Mouse (Mus musculus) testis, adult 2 months (tissue): Measurements from ENCODE around the gene Igsf21. TPM values are rescaled to one million over a fixed set of nuclear protein-coding genes. Genes with fewer than 3 reads are reported as not detected.
A peak's percentile ranks its signal among the peaks of the same experiment; 100 is the strongest.

Source experiments
- H3K27ac ChIP-seq: fragments of 200-500 bp; 2 replicates; pipeline ENCODE4 v1.5.1; 2012; ENCODE audit warnings: low read depth, low read length; ENCODE audit not compliant: control insufficient read depth, insufficient read depth
- H3K27me3 ChIP-seq: fragments of 200-500 bp; 2 replicates; pipeline ENCODE4 v1.6.1; 2012; ENCODE audit warnings: mild to moderate bottlenecking, low read length, moderate library complexity; ENCODE audit not compliant: control insufficient read depth, insufficient read depth
- H3K36me3 ChIP-seq: fragments of 200-500 bp; 2 replicates; pipeline ENCODE4 v1.6.1; 2012; ENCODE audit warnings: mild to moderate bottlenecking, low read length; ENCODE audit not compliant: control insufficient read depth, insufficient read depth
- H3K4me1 ChIP-seq: fragments of 200-500 bp; 2 replicates; pipeline ENCODE4 v1.6.1; 2012; ENCODE audit warnings: low read length; ENCODE audit not compliant: control insufficient read depth, insufficient read depth
- H3K4me3 ChIP-seq: fragments of 200-500 bp; 2 replicates; pipeline ENCODE4 v1.5.1; 2012; ENCODE audit warnings: low read depth, mild to moderate bottlenecking, low read length, moderate library complexity, mixed read lengths; ENCODE audit not compliant: control insufficient read depth
- CTCF ChIP-seq: fragments of 200-500 bp; IDR thresholded peaks from 2 replicates; pipeline ENCODE4 v1.5.1; 2012; ENCODE audit warnings: low read depth, mild to moderate bottlenecking, inconsistent platforms, low read length, moderate library complexity; ENCODE audit not compliant: control insufficient read depth, insufficient read depth, insufficient replicate concordance
- POLR2A ChIP-seq: fragments of 200-500 bp; IDR thresholded peaks from 2 replicates; pipeline ENCODE4 v1.6.1; 2012; ENCODE audit warnings: low read depth, mild to moderate bottlenecking, inconsistent platforms, low read length, moderate library complexity; ENCODE audit not compliant: control insufficient read depth
- polyA plus RNA-seq: library from polyadenylated mRNA; depleted of rRNA; stranded (reverse); fragments of >200 nt; gene quantifications from 2 replicates; pipeline ENCODE4 v1.2.3, GENCODE M21; 2012

Gene Igsf21
- polyA plus RNA-seq, 1 experiment = 0.41 TPM

- Histone ChIP-seq H3K4me1 (peaks cover 7% of the 10 kb centered on the region), H3K27me3 (no peaks in the 10 kb centered on the region), H3K4me3 (no peak overlapping the region), H3K36me3 (no peaks in the 10 kb centered on the region), H3K27ac (no peak overlapping the region)
- TF ChIP-seq POLR2A = no peak
- TF ChIP-seq CTCF = no peak
Measured at GRCm38 (mm10) chr4:140107161-140107560, 139.4 kb downstream of the Igsf21 start.

GRCm38 (mm10) chr4:140104795-140105194, 141.8 kb downstream of the Igsf21 start:
- Histone ChIP-seq H3K36me3 (no peaks in the 10 kb centered on the region), H3K27me3 (no peaks in the 10 kb centered on the region), H3K4me1 (peaks cover 9% of the 10 kb centered on the region), H3K4me3 (no peak overlapping the region), H3K27ac (no peak overlapping the region)
- no peak for TF ChIP-seq CTCF

- Histone ChIP-seq H3K27ac (no peak overlapping the region), H3K27me3 (no peaks in the 10 kb centered on the region), H3K36me3 (no peaks in the 10 kb centered on the region), H3K4me1 (peaks cover 9% of the 10 kb centered on the region), H3K4me3 (no peak overlapping the region)
- TF ChIP-seq CTCF (no peak), POLR2A (no peak)
Measured at GRCm38 (mm10) chr4:140103341-140104027, 143.1 kb downstream of the Igsf21 start.

GRCm38 (mm10) chr4:140102581-140103200, 143.9 kb downstream of the Igsf21 start:
- no peak overlapping the region for H3K27ac ChIP-seq
- H3K36me3 ChIP-seq = no peaks in the 10 kb centered on the region
- no peak for TF ChIP-seq POLR2A
- no peak for TF ChIP-seq CTCF
- H3K4me3 ChIP-seq = no peak overlapping the region
- H3K4me1 ChIP-seq = peaks cover 9% of the 10 kb centered on the region
- H3K27me3 ChIP-seq = no peaks in the 10 kb centered on the region

DNA sequence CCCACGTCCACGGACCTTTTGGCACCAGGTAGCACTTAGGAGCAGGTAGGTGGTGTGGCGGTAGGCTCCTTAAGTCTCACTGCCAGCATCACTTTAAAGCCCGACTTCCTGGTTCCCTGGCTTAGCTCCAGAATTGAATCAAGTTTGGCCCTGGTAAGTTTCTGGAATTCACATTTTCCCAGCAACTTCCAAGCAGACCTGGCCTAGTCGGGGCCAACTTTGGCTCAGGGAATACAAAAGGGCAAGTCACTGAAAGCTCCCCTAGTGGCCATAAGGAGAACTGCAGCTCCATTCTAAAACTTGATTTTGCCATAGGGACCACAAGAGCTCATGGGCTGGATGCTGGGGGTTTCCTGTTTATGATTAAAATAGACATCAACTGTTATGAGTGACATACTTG, 145.5 kb downstream of the Igsf21 start:
- H3K36me3 ChIP-seq = no peaks in the 10 kb centered on the region
- TF ChIP-seq CTCF = peak; percentile 62
- no peak for TF ChIP-seq POLR2A
- no peak overlapping the region for H3K4me3 ChIP-seq
- no peaks in the 10 kb centered on the region for H3K27me3 ChIP-seq
- H3K27ac ChIP-seq = no peak overlapping the region
- H3K4me1 ChIP-seq = peaks cover 9% of the 10 kb centered on the region

DNA sequence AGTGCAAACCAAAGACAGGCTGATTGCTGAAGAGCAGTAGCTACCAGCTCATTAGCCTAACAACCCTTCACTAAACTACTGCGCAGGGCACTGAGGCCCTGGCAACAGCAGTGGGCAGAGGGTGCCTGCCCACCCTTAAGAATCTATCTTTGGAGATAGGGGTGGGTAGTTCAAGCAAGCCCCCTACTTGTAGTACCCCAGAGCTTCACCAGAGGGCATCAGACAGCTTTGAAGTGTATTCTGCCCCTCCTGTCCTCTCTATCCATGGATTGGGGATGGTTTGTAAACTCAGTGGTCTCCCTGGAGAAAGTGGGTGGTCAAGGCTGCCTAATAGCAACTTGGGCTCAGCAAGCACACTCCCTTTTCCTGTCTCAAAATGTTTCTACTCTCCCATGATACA, 146.4 kb downstream of the Igsf21 start:
- no peak overlapping the region for H3K27ac ChIP-seq
- H3K4me3 ChIP-seq = no peak overlapping the region
- no peaks in the 10 kb centered on the region for H3K36me3 ChIP-seq
- no peaks in the 10 kb centered on the region for H3K27me3 ChIP-seq
- TF ChIP-seq POLR2A (no peak), CTCF (peak; percentile 26; the same call in 1 of the 2 replicates)
- H3K4me1 ChIP-seq = peaks cover 9% of the 10 kb centered on the region

- H3K4me3 ChIP-seq = no peak overlapping the region
- TF ChIP-seq CTCF = no peak
- TF ChIP-seq POLR2A = no peak
- H3K36me3 ChIP-seq = no peaks in the 10 kb centered on the region
- no peaks in the 10 kb centered on the region for H3K27me3 ChIP-seq
- H3K4me1 ChIP-seq = peaks cover 5% of the 10 kb centered on the region; the same call in 1 of the 2 replicates
- no peak overlapping the region for H3K27ac ChIP-seq
Measured at GRCm38 (mm10) chr4:140096283-140096682, 150.3 kb downstream of the Igsf21 start.
